Mouse (Mus musculus) limb, embryonic 10.5 days (tissue): ENCODE measurements around the gene Chtop. TPM values are rescaled to one million over a fixed set of nuclear protein-coding genes. Genes with fewer than 3 reads are reported as not detected.

ENCODE experiments used
- DNase-seq: peaks from one replicate; pipeline ENCODE4 v3.0.0-alpha.2; 2017; ENCODE audit warnings: low spot score
- H3K27ac ChIP-seq: fragments of 300-500 bp; sonication (generic); 2 replicates; pipeline ENCODE4 v1.5.1; 2016; ENCODE audit warnings: mild to moderate bottlenecking
- H3K27me3 ChIP-seq: fragments of 300-500 bp; sonication (generic); 2 replicates; pipeline ENCODE4 v1.6.1; 2016; ENCODE audit warnings: low read depth, mild to moderate bottlenecking; ENCODE audit not compliant: poor library complexity, severe bottlenecking
- H3K36me3 ChIP-seq: fragments of 300-500 bp; sonication (generic); 2 replicates; pipeline ENCODE4 v1.6.1; 2016; ENCODE audit warnings: mild to moderate bottlenecking, moderate library complexity
- H3K4me1 ChIP-seq: fragments of 300-500 bp; sonication (generic); 2 replicates; pipeline ENCODE4 v1.6.1; 2016
- H3K4me3 ChIP-seq: fragments of 300-500 bp; sonication (generic); 2 replicates; pipeline ENCODE4 v1.5.1; 2016; ENCODE audit warnings: mild to moderate bottlenecking, moderate library complexity
- H3K9me3 ChIP-seq: fragments of 300-500 bp; sonication (generic); replicated peaks from 2 replicates; pipeline ENCODE4 v1.6.1; 2016; ENCODE audit warnings: mild to moderate bottlenecking
- WGBS: fragments of 180-500 bp; shearing (Covaris S2); methylation state at CpG from one replicate; pipeline ENCODE4 v1.1.7; 2016; 5-methylcytosine and 5-hydroxymethylcytosine counted together
- polyA plus RNA-seq: library from polyadenylated mRNA; unstranded; fragments of >200 nt; fragmentation: Nextera tagmentation; extraction: Ambion mirVana; gene quantifications from 2 replicates; pipeline ENCODE4 v1.2.1, GENCODE M21; 2016

Chtop gene
- polyA plus RNA-seq, 1 experiment from 2014 or later = 194 TPM

- DNase-seq = peak; percentile 17
- no peaks in the 10 kb centered on the region; the same call in 1 of the 2 replicates for H3K27me3 ChIP-seq
- no peaks in the 10 kb centered on the region for H3K36me3 ChIP-seq
- no peaks in the 10 kb centered on the region for H3K4me1 ChIP-seq
- no peak overlapping the region for H3K27ac ChIP-seq
- no peak overlapping the region for H3K4me3 ChIP-seq
- H3K9me3 ChIP-seq = no peaks in the 10 kb centered on the region
- WGBS = 59% methylated on average over 2 of the region's 2 CpGs
These were observed 16.8 kb upstream of the Chtop start for GRCm38 (mm10) chr3:90526076-90526475.

DNA sequence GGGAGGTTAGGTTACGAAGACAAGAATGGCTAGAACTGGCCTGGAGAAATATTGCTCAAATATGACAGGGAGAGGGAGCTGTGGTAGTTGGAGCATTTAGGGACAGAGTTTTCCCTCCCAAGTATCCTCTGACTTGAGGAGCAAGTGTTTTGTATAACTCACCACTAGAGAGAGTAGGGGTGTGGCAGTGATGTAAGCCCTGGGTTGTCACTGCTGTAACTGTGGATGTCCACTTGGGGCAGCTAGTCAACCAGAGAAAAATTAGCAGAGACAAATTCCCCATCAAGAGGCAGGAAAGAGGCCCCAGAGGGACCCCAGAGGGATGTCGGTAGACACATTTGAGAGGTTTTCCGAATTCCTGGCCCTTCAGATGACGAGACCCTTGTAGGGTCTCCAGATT is 16.1 kb upstream of the Chtop start:
- Histone ChIP-seq H3K4me3 (no peak overlapping the region), H3K27me3 (no peaks in the 10 kb centered on the region; the same call in 1 of the 2 replicates), H3K4me1 (no peaks in the 10 kb centered on the region), H3K27ac (no peak overlapping the region), H3K9me3 (no peaks in the 10 kb centered on the region), H3K36me3 (no peaks in the 10 kb centered on the region)
- no peak for DNase-seq
- WGBS = 58% methylated on average over 4 of the region's 4 CpGs

GRCm38 (mm10) chr3:90517711-90518110 is 8.4 kb upstream of the Chtop start:
- H3K36me3 ChIP-seq = no peaks in the 10 kb centered on the region
- no peak for DNase-seq
- 80% methylated on average over 4 of the region's 4 CpGs for WGBS

GRCm38 (mm10) chr3:90515789-90516188 is 6.5 kb upstream of the Chtop start:
- Histone ChIP-seq H3K9me3 (no peaks in the 10 kb centered on the region), H3K36me3 (peaks cover 3% of the 10 kb centered on the region; the same call in 1 of the 2 replicates), H3K27me3 (peaks cover 41% of the 10 kb centered on the region), H3K27ac (no peak overlapping the region), H3K4me3 (no peak overlapping the region), H3K4me1 (peaks cover 20% of the 10 kb centered on the region)
- WGBS = 88% methylated on average over 4 of the region's 4 CpGs
- no peak for DNase-seq

More at GRCm38 (mm10) chr3:90517711-90518110, 8.4 kb upstream of the Chtop start:
- Histone ChIP-seq H3K4me1 (peaks cover 20% of the 10 kb centered on the region), H3K9me3 (no peaks in the 10 kb centered on the region), H3K27ac (no peak overlapping the region), H3K4me3 (no peak overlapping the region), H3K27me3 (peaks cover 30% of the 10 kb centered on the region)

- Histone ChIP-seq H3K9me3 (no peaks in the 10 kb centered on the region), H3K27ac (peak overlapping the region; percentile 53; the same call in 1 of the 2 replicates), H3K27me3 (peaks cover 41% of the 10 kb centered on the region), H3K4me1 (peaks cover 20% of the 10 kb centered on the region), H3K36me3 (peaks cover 3% of the 10 kb centered on the region; the same call in 1 of the 2 replicates), H3K4me3 (peak overlapping the region; percentile 51)
- no peak for DNase-seq
- 71% methylated on average over 1 of the region's 1 CpGs for WGBS
These were observed 5.9 kb upstream of the Chtop start for GRCm38 (mm10) chr3:90515242-90515641.

DNA sequence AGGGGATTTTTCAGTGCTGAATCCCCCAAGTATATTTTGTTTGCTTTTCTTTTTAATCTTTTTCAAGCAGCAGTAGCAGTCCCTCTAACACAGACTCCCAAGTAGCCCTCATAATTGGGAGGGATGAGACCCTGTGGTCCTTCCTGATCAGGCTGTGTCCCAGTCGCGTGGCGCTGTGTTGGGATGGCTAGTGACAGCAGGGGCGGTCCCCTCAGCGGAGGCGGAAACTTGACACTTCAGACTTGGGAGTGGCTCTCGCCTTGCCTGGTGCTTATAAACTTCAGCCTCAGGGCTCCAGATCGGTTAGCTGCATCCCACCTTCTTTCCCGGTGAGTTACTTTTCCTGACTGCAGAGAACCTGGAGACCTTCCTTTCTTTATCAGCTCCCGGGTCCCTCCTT is 5.4 kb upstream of the Chtop start:
- Histone ChIP-seq H3K4me1 (peaks cover 22% of the 10 kb centered on the region), H3K36me3 (peaks cover 3% of the 10 kb centered on the region; the same call in 1 of the 2 replicates), H3K9me3 (no peaks in the 10 kb centered on the region), H3K27ac (peak overlapping the region; percentile 53; the same call in 1 of the 2 replicates), H3K4me3 (peak overlapping the region; percentile 51), H3K27me3 (peaks cover 41% of the 10 kb centered on the region)
- WGBS = under 1% methylated on average over 10 of the region's 10 CpGs
- peak; percentile 76 for DNase-seq

GRCm38 (mm10) chr3:90513796-90514590 is 4.7 kb upstream of the Chtop start, which contains the start of the genes S100a1 and S100a13:
Gene S100a1 (minus strand): TSS chr3:90514392.
Gene S100a13 (plus strand): TSS chr3:90514435.
- Histone ChIP-seq H3K27ac (peak within 1 kb of the TSS; percentile 53; the same call in 1 of the 2 replicates), H3K27me3 (peaks cover 41% of the 10 kb centered on the region), H3K4me1 (peaks cover 22% of the 10 kb centered on the region), H3K4me3 (peak within 1 kb of the TSS; percentile 51), H3K9me3 (no peaks in the 10 kb centered on the region), H3K36me3 (peaks cover 3% of the 10 kb centered on the region; the same call in 1 of the 2 replicates)
- DNase-seq = peak; percentile 44
- WGBS = 3% methylated on average over 25 of the region's 25 CpGs

- Histone ChIP-seq H3K36me3 (peaks cover 3% of the 10 kb centered on the region; the same call in 1 of the 2 replicates), H3K9me3 (no peaks in the 10 kb centered on the region), H3K4me3 (no peak overlapping the region), H3K27ac (no peak overlapping the region), H3K4me1 (peaks cover 25% of the 10 kb centered on the region), H3K27me3 (peaks cover 41% of the 10 kb centered on the region)
- WGBS = 70% methylated on average over 9 of the region's 9 CpGs
- no peak for DNase-seq
These were observed 3.8 kb upstream of the Chtop start for GRCm38 (mm10) chr3:90512948-90513642.

GRCm38 (mm10) chr3:90512276-90512675 is 3.0 kb upstream of the Chtop start:
- H3K4me3 ChIP-seq = no peak overlapping the region
- peaks cover 8% of the 10 kb centered on the region for H3K36me3 ChIP-seq
- H3K27ac ChIP-seq = no peak overlapping the region
- H3K9me3 ChIP-seq = no peaks in the 10 kb centered on the region
- WGBS = 82% methylated on average over 5 of the region's 5 CpGs
- peaks cover 41% of the 10 kb centered on the region for H3K27me3 ChIP-seq
- no peak for DNase-seq
- peaks cover 32% of the 10 kb centered on the region for H3K4me1 ChIP-seq

DNA sequence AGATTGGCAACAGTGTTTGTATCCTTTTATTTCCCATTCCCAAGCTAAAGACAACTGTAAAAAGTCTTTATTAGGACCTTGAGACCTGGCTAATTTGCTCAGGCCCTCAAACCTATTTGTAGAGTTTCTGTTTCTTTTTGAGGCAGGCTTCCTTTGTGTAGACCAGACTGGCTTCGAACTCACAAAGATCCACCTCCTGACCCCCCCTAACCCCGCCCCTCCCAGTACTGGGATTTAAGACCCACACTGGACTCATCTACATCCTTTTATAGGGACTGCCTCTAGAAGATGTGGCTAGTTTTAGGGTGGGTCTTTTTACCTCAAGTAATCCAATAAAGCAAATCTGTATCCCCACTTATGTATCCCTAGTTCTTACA is 437 bp upstream of the Chtop start:
- Histone ChIP-seq H3K4me3 (peak overlapping the region; percentile 86), H3K27ac (peak overlapping the region; percentile 97)
- 20% methylated on average over 2 of the region's 2 CpGs for WGBS

DNA sequence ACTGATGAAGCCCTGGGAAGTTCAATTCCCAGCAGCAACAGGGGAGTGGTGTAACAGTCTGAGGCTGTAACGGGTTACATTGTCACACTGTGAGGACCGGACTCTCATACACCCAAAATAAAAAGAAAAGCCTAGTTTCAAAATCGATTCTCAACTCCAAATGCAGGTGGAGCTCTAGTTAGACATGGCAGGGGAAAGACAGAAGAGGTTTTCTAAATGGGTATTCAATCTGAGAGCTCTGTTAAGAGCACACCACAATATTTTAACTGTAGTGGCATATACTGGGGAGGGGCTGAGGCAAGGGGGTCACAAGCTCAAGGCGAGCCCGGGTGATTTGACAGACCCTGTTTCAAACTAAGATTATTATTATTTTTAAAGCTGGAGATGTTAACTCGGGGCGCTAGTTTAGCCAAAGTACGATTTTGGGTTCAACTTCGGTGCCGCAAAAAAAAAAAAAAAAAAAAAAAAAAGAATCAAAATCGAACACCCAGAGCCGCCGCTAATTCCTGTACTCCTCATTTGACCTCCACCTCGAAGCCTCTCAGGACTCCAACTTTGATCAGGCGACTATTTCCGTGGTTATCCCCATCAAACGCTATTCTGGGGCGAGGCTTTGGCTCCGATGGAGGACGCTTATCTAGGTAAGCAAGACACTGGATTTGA is 880 bp downstream of the Chtop start:
- Histone ChIP-seq H3K27me3 (peaks cover 17% of the 10 kb centered on the region), H3K4me1 (peaks cover 13% of the 10 kb centered on the region), H3K27ac (peak overlapping the region; percentile 97), H3K9me3 (no peaks in the 10 kb centered on the region), H3K36me3 (peaks cover 47% of the 10 kb centered on the region), H3K4me3 (peak overlapping the region; percentile 86)
- 7% methylated on average over 20 of the region's 20 CpGs for WGBS
- DNase-seq = no peak

More for the DNA sequence above, 437 bp upstream of the Chtop start:
- Histone ChIP-seq H3K4me1 (peaks cover 24% of the 10 kb centered on the region), H3K36me3 (peaks cover 34% of the 10 kb centered on the region), H3K9me3 (no peaks in the 10 kb centered on the region), H3K27me3 (peaks cover 29% of the 10 kb centered on the region)
- DNase-seq = no peak

- no peaks in the 10 kb centered on the region for H3K27me3 ChIP-seq
- no peak overlapping the region for H3K4me3 ChIP-seq
- peaks cover 67% of the 10 kb centered on the region for H3K36me3 ChIP-seq
- no peak for DNase-seq
- H3K9me3 ChIP-seq = no peaks in the 10 kb centered on the region
- H3K27ac ChIP-seq = no peak overlapping the region
- peaks cover 13% of the 10 kb centered on the region for H3K4me1 ChIP-seq
- 93% methylated on average over 3 of the region's 3 CpGs for WGBS
These were observed 2.9 kb downstream of the Chtop start for GRCm38 (mm10) chr3:90506362-90506761.
